Mouse (Mus musculus) lung, embryonic 14.5 days (tissue): ENCODE data around the gene Mctp1. TPM values are rescaled to one million over a fixed set of nuclear protein-coding genes. Genes with fewer than 3 reads are reported as not detected.
A peak's percentile ranks its signal among the peaks of the same experiment; 100 is the strongest.

Source experiments
- ATAC-seq: fragments of 200-750 bp; cut with Nextera tagmentation; 2 replicates; pipeline ENCODE4 v1.8.0; 2017; ENCODE audit warnings: mild to moderate bottlenecking, moderate TSS enrichment, moderate library complexity; ENCODE audit not compliant: insufficient read depth
- DNase-seq: peaks from one replicate; pipeline ENCODE4 v3.0.0-alpha.2; 2015
- H3K27ac ChIP-seq: fragments of 300-500 bp; sonication (generic); 2 replicates; pipeline ENCODE4 v1.5.1; 2014; ENCODE audit warnings: low read depth, mild to moderate bottlenecking, moderate library complexity
- H3K27me3 ChIP-seq: fragments of 300-500 bp; sonication (generic); 2 replicates; pipeline ENCODE4 v1.6.1; 2014; ENCODE audit warnings: low read length, control low read depth; ENCODE audit not compliant: insufficient read depth
- H3K36me3 ChIP-seq: fragments of 300-500 bp; sonication (generic); 2 replicates; pipeline ENCODE4 v1.6.1; 2014; ENCODE audit warnings: control low read depth; ENCODE audit not compliant: insufficient read depth
- H3K4me1 ChIP-seq: fragments of 300-500 bp; sonication (generic); 2 replicates; pipeline ENCODE4 v1.6.1; 2014; ENCODE audit warnings: antibody characterized with exemption, control low read depth; ENCODE audit not compliant: insufficient read depth
- H3K4me2 ChIP-seq: fragments of 300-500 bp; sonication (generic); 2 replicates; pipeline ENCODE4 v1.6.1; 2014; ENCODE audit warnings: mild to moderate bottlenecking
- H3K4me3 ChIP-seq: fragments of 300-500 bp; sonication (generic); 2 replicates; pipeline ENCODE4 v1.5.1; 2014; ENCODE audit warnings: low read depth, low read length
- H3K9ac ChIP-seq: fragments of 300-500 bp; sonication (generic); 2 replicates; pipeline ENCODE4 v1.6.1; 2014
- H3K9me3 ChIP-seq: fragments of 300-500 bp; sonication (generic); 2 replicates; pipeline ENCODE4 v1.6.1; 2016; ENCODE audit warnings: low read depth, low read length, control low read depth
- CTCF ChIP-seq: IDR thresholded peaks from 2 replicates; pipeline ENCODE4 v1.5.1; 2016; ENCODE audit warnings: antibody characterized with exemption, low read depth
- WGBS: fragments of 180-500 bp; shearing (Covaris S2); extraction: QIAGEN DNeasy Blood & Tissue Kit; methylation state at CpG from one replicate; pipeline ENCODE4 v1.1.7; 2014; 5-methylcytosine and 5-hydroxymethylcytosine counted together
- polyA plus RNA-seq: library from polyadenylated mRNA; unstranded; fragments of >200 nt; fragmentation: Nextera tagmentation; extraction: Ambion mirVana; gene quantifications from 2 replicates; pipeline ENCODE4 v1.2.1, GENCODE M21; 2014

The Mctp1 gene
- polyA plus RNA-seq, 1 experiment from 2014 or later = 0.82 TPM

DNA sequence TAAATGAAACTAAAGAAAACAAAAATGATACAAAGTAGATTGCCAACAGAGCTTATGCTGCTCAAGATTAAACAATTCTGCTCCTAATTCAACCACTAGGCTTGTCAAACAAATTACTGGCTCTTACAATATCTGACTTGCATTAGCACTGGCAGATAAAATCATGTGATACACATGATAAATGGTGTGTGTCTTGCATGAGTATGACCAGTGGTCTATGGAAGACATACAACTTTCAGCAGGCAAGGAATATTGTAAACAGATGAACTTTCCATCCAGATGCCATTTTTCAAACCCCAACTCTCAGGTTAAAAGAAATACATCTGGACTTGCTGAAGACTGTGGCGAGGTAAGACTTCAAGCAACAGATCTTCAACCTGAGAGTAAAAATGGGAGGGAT, 619.3 kb downstream of the Mctp1 start:
- 62% methylated on average over 1 of the region's 1 CpGs for WGBS
- TF ChIP-seq CTCF = no peak
- H3K4me1 ChIP-seq = no peaks in the 10 kb centered on the region
- H3K9me3 ChIP-seq = no peaks in the 10 kb centered on the region
- no peak overlapping the region for H3K4me3 ChIP-seq
- no peaks in the 10 kb centered on the region for H3K36me3 ChIP-seq
- ATAC-seq (no peak), DNase-seq (no peak)
- no peak overlapping the region for H3K9ac ChIP-seq
- no peak overlapping the region for H3K27ac ChIP-seq
- no peaks in the 10 kb centered on the region for H3K27me3 ChIP-seq
- H3K4me2 ChIP-seq = no peak overlapping the region

DNA sequence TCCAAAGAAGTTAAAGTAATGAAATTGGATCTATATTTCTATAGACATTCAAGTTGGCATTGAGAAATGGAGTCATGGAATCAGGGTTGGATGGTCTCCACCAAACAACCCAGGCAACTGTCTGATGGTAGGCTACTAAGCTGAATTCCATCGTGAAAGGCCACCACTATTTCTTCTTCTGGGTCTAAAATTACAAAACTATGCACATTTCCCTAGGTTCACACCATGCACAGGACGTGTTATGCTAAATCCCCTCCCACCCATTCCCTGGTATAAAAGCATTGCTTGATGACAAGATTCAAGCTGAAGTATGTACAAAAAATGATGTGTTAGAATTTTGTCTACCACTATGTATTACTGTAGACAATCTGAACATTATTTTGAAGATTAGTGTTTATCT, 634.5 kb downstream of the Mctp1 start:
- Histone ChIP-seq H3K27me3 (no peaks in the 10 kb centered on the region), H3K9me3 (no peaks in the 10 kb centered on the region), H3K27ac (no peak overlapping the region), H3K4me3 (no peak overlapping the region), H3K4me2 (no peak overlapping the region), H3K36me3 (no peaks in the 10 kb centered on the region), H3K4me1 (no peaks in the 10 kb centered on the region), H3K9ac (no peak overlapping the region)
- 79% methylated on average over 2 of the region's 2 CpGs for WGBS
- ATAC-seq (no peak), DNase-seq (no peak)
- TF ChIP-seq CTCF = no peak

DNA sequence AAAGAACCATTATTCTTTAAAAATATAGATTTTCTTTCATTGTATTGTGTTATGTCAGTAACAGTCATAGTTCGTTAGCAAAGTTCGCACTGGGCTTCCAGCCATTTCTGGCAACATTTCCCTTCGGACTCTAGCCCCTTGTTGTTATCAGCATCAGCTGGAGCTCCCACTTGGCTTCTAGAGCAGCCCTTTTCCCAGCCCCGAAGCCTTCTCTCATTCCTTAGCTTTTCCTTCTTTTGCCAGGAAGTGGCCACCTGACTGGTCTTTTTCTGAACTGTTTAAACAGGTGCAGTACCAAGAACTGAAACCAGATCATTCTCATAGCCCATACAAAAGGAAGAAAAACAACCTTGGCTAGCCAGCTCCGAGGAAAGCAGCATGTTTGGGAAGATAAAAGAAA, 645.3 kb downstream of the Mctp1 start:
- no peak overlapping the region for H3K4me3 ChIP-seq
- DNase-seq (peak; percentile 4), ATAC-seq (peak; percentile 52)
- H3K4me1 ChIP-seq = no peaks in the 10 kb centered on the region
- H3K36me3 ChIP-seq = no peaks in the 10 kb centered on the region
- no peaks in the 10 kb centered on the region for H3K9me3 ChIP-seq
- no peak overlapping the region for H3K9ac ChIP-seq
- no peaks in the 10 kb centered on the region for H3K27me3 ChIP-seq
- WGBS = 44% methylated on average over 5 of the region's 5 CpGs
- no peak overlapping the region for H3K27ac ChIP-seq
- no peak for TF ChIP-seq CTCF
- H3K4me2 ChIP-seq = no peak overlapping the region

DNA sequence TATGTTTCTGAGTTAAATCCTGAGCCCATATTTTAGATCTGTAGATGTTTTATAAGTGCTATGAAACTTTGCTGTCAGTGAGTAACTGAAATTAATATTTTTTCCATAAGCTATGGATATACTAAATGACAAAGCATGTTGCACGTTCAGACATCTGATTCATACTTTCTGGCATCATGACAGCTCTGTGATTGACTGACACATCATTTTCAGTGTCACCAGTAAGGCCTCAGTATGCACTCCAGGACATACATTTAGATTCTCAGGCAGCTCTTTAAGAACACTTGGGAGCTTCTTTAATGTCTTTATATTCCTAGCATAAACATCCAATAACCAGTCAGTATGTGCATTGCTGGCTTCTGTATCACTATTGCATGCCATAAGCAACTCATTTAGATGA, 659.0 kb downstream of the Mctp1 start:
- WGBS = 55% methylated on average over 1 of the region's 1 CpGs
- no peak overlapping the region for H3K27ac ChIP-seq
- ATAC-seq (no peak), DNase-seq (no peak)
- H3K9me3 ChIP-seq = no peaks in the 10 kb centered on the region
- TF ChIP-seq CTCF = no peak
- H3K9ac ChIP-seq = no peak overlapping the region
- H3K4me1 ChIP-seq = no peaks in the 10 kb centered on the region
- no peaks in the 10 kb centered on the region; the same call in 1 of the 2 replicates for H3K36me3 ChIP-seq
- no peaks in the 10 kb centered on the region for H3K27me3 ChIP-seq
- no peak overlapping the region for H3K4me2 ChIP-seq
- no peak overlapping the region for H3K4me3 ChIP-seq

DNA sequence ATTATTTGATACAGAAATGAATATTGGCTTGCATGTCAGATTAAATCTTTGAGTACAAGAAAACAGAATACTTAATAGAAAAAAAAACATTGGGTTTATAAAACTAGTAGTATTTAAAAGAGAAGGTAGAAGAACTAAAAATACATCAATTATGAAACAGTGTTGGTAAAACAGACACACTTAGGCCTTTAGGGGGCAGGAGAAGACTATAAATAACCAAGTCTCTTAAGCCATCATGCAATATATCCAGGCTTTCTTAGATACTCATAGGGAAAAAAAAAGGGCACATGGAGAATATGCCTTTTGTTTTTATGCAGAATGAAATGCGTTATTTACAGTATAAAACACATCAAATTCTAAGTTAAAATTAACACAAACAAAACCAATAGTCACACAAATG, 661.0 kb downstream of the Mctp1 start:
- DNase-seq = peak; percentile 65

DNA sequence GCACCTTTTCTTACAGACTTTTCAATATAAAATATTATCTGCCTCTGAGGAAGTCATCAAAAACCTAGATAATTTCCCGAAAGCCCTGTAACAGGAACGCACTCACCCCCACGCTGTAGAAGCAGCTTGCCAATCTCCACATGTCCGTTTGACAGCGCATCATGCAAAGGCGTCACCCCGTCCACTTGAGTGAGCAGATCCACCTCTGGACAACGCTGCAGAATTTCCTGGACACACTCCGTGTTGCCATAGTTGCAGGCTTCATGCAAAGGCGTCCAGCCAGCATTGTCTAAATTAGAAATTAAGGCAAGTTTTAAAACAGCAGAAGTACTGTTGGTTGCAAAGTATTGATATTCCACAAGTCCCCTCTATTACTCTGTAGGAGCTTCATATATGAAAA, 662.1 kb downstream of the Mctp1 start:
- Histone ChIP-seq H3K4me1 (no peaks in the 10 kb centered on the region), H3K36me3 (no peaks in the 10 kb centered on the region), H3K27me3 (no peaks in the 10 kb centered on the region), H3K4me3 (no peak overlapping the region), H3K9ac (no peak overlapping the region), H3K4me2 (no peak overlapping the region), H3K9me3 (no peaks in the 10 kb centered on the region), H3K27ac (no peak overlapping the region)
- 79% methylated on average over 10 of the region's 10 CpGs for WGBS
- ATAC-seq = no peak
- peak; percentile 4 for DNase-seq
- no peak for TF ChIP-seq CTCF

More for the DNA sequence above, 661.0 kb downstream of the Mctp1 start:
- H3K4me1 ChIP-seq = no peaks in the 10 kb centered on the region
- peak; percentile 31; the same call in 1 of the 2 replicates for TF ChIP-seq CTCF
- H3K9me3 ChIP-seq = no peaks in the 10 kb centered on the region
- no peaks in the 10 kb centered on the region for H3K36me3 ChIP-seq
- H3K27ac ChIP-seq = no peak overlapping the region
- ATAC-seq = no peak
- no peaks in the 10 kb centered on the region for H3K27me3 ChIP-seq
- no peak overlapping the region for H3K9ac ChIP-seq
- 93% methylated on average over 1 of the region's 1 CpGs for WGBS
- no peak overlapping the region for H3K4me2 ChIP-seq
- no peak overlapping the region for H3K4me3 ChIP-seq

- Histone ChIP-seq H3K27ac (peak overlapping the region; percentile 50; the same call in 1 of the 2 replicates), H3K9ac (no peak overlapping the region), H3K4me2 (no peak overlapping the region), H3K36me3 (no peaks in the 10 kb centered on the region), H3K4me1 (no peaks in the 10 kb centered on the region), H3K4me3 (no peak overlapping the region), H3K9me3 (no peaks in the 10 kb centered on the region), H3K27me3 (no peaks in the 10 kb centered on the region)
- 40% methylated on average over 6 of the region's 6 CpGs for WGBS
- DNase-seq (peak; percentile 59), ATAC-seq (peak; percentile 71; the same call in 1 of the 2 replicates)
- TF ChIP-seq CTCF = no peak
Measured at GRCm38 (mm10) chr13:77047179-77047931, 663.0 kb downstream of the Mctp1 start.
